Mouse (Mus musculus): Measurements from ENCODE around the gene Zmynd12.
A peak's percentile ranks its signal among the peaks of the same experiment; 100 is the strongest.

Gene Zmynd12

GRCm38 (mm10) chr4:119422294-119422964 is at the start of gene Zmynd12, which contains the start of gene Ppcs:
Gene Zmynd12 (plus strand): TSS chr4:119422814.
Gene Ppcs (minus strand): TSS chr4:119422420.
- DNase-seq (ENCODE audit: low read depth, low spot score) = peak; percentile 86

- no peak for DNase-seq (ENCODE audit: low read depth, low spot score)
These were observed 41.0 kb upstream of the Zmynd12 start for GRCm38 (mm10) chr4:119381471-119382190.

- no peak for DNase-seq (ENCODE audit: low read depth, low spot score)
These were observed 33.4 kb upstream of the Zmynd12 start for GRCm38 (mm10) chr4:119389184-119389583.

- DNase-seq (ENCODE audit: low read depth, low spot score) = peak; percentile 8
These were observed 32.2 kb upstream of the Zmynd12 start for GRCm38 (mm10) chr4:119390369-119390768.

- DNase-seq (ENCODE audit: low read depth, low spot score) = no peak
These were observed 23.9 kb upstream of the Zmynd12 start for GRCm38 (mm10) chr4:119398751-119399150.

GRCm38 (mm10) chr4:119400896-119401295 is 21.7 kb upstream of the Zmynd12 start:
- DNase-seq (ENCODE audit: low read depth, low spot score) = no peak

GRCm38 (mm10) chr4:119403431-119403830 is 19.2 kb upstream of the Zmynd12 start:
- DNase-seq (ENCODE audit: low read depth, low spot score) = no peak

- DNase-seq (ENCODE audit: low read depth, low spot score) = no peak
These were observed 10.6 kb upstream of the Zmynd12 start for GRCm38 (mm10) chr4:119411877-119412650.

- DNase-seq (ENCODE audit: low read depth, low spot score) = no peak
These were observed 9.8 kb upstream of the Zmynd12 start for GRCm38 (mm10) chr4:119412791-119413190.

GRCm38 (mm10) chr4:119415072-119415753 is 7.4 kb upstream of the Zmynd12 start, which contains the start of gene Ccdc30:
Gene Ccdc30 (minus strand): TSS chr4:119415521.
- peak; percentile 89 for DNase-seq (ENCODE audit: low read depth, low spot score)

GRCm38 (mm10) chr4:119417270-119417669 is 5.3 kb upstream of the Zmynd12 start:
- DNase-seq (ENCODE audit: low read depth, low spot score) = no peak

- no peak for DNase-seq (ENCODE audit: low read depth, low spot score)
These were observed 4.7 kb upstream of the Zmynd12 start for GRCm38 (mm10) chr4:119417894-119418293.

GRCm38 (mm10) chr4:119421191-119421590 is 1.4 kb upstream of the Zmynd12 start:
- no peak for DNase-seq (ENCODE audit: low read depth, low spot score)

- no peak for DNase-seq (ENCODE audit: low read depth, low spot score)
These were observed 707 bp upstream of the Zmynd12 start for GRCm38 (mm10) chr4:119421921-119422293.

- DNase-seq (ENCODE audit: low read depth, low spot score) = no peak
These were observed 2.5 kb downstream of the Zmynd12 start for GRCm38 (mm10) chr4:119425077-119425476.

- no peak for DNase-seq (ENCODE audit: low read depth, low spot score)
These were observed 3.0 kb downstream of the Zmynd12 start for GRCm38 (mm10) chr4:119425601-119426000.

GRCm38 (mm10) chr4:119427680-119428079 is 5.1 kb downstream of the Zmynd12 start:
- DNase-seq (ENCODE audit: low read depth, low spot score) = no peak

- DNase-seq (ENCODE audit: low read depth, low spot score) = no peak
These were observed 8.1 kb downstream of the Zmynd12 start for GRCm38 (mm10) chr4:119430678-119431077.

GRCm38 (mm10) chr4:119437936-119438335 is 15.3 kb downstream of the Zmynd12 start:
- no peak for DNase-seq (ENCODE audit: low read depth, low spot score)

- DNase-seq (ENCODE audit: low read depth, low spot score) = no peak
These were observed 19.2 kb downstream of the Zmynd12 start for GRCm38 (mm10) chr4:119441836-119442235.

GRCm38 (mm10) chr4:119442539-119442938 is 19.9 kb downstream of the Zmynd12 start:
- DNase-seq (ENCODE audit: low read depth, low spot score) = no peak

- no peak for DNase-seq (ENCODE audit: low read depth, low spot score)
These were observed 24.6 kb downstream of the Zmynd12 start for GRCm38 (mm10) chr4:119447261-119447660.

Measured in embryo, embryonic 11.5 days (tissue).